In genomic region chr9:108569381-108570206, GRCm38 (mm10) we compare ENCODE assay signal across 7 mouse cellular contexts. TPM values are rescaled to one million over a fixed set of nuclear protein-coding genes. Genes with fewer than 3 reads are reported as not detected.
DNase-seq lines count a peak whose midpoint lies in the region; ATAC-seq and TF ChIP-seq lines count a peak whose summit lies in the region.

Dalrd3 (plus strand) TSS chr9:108569886.

- ATAC-seq in intestine, embryonic 14.5 days (replicated peaks; ENCODE audit: low FRiP score, low TSS enrichment, low read depth): peak; percentile 54
- ATAC-seq in midbrain, embryonic 12.5 days (ENCODE audit: low FRiP score, low read depth): peak; percentile 63

- DNase-seq in adrenal gland, adult 2 months: peak; percentile 95
- peak; percentile 97 for DNase-seq in embryo, embryonic 11 days
- DNase-seq in gastrocnemius, postnatal 25 days: peak; percentile 92
- DNase-seq in intestine, embryonic 14.5 days (ENCODE audit: low spot score): peak; percentile 92
- peak; percentile 95 for DNase-seq in left cerebral cortex, postnatal 4 days

- no peaks in the 10 kb centered on the region for H3K27me3 ChIP-seq in intestine, embryonic 14.5 days (replicated peaks; ENCODE audit: control insufficient read depth, insufficient read depth, low read length)
- no peaks in the 10 kb centered on the region for H3K27me3 ChIP-seq in midbrain, embryonic 12.5 days
- no peaks in the 10 kb centered on the region for H3K27me3 ChIP-seq in small intestine, adult 2 months (ENCODE audit: control insufficient read depth, insufficient read depth, low read length)

- peak within 1 kb of the TSS; percentile 54 for H3K9ac ChIP-seq in intestine, embryonic 14.5 days (ENCODE audit: low read length)
- H3K9ac ChIP-seq in midbrain, embryonic 12.5 days (replicated peaks): peak within 1 kb of the TSS; percentile 68

- TF ChIP-seq CTCF in small intestine, adult 2 months (IDR thresholded peaks at IDR 0.05; ENCODE audit: extremely low read depth, insufficient read length, insufficient replicate concordance, low read depth, low read length): no peak

- intact Hi-C loops in left cerebral cortex, postnatal 4 days (cut with DNase I): no loop called here

- 6% methylated on average over 42 of the region's 42 CpGs for WGBS in intestine, embryonic 14.5 days
- 7% methylated on average over 42 of the region's 42 CpGs for WGBS in midbrain, embryonic 12.5 days
- 2% methylated on average over 42 of the region's 42 CpGs for WGBS in small intestine, adult 2 months

- H3K9me3 ChIP-seq in intestine, embryonic 14.5 days (ENCODE audit: control insufficient read depth, low read length): no peaks in the 10 kb centered on the region
- no peaks in the 10 kb centered on the region for H3K9me3 ChIP-seq in midbrain, embryonic 12.5 days

- H3K4me1 ChIP-seq in intestine, embryonic 14.5 days (replicated peaks; ENCODE audit: control insufficient read depth, insufficient read depth, low read length): peaks cover 24% of the 10 kb centered on the region
- H3K4me1 ChIP-seq in midbrain, embryonic 12.5 days: peaks cover 54% of the 10 kb centered on the region
- peaks cover 14% of the 10 kb centered on the region for H3K4me1 ChIP-seq in small intestine, adult 2 months (ENCODE audit: control insufficient read depth, insufficient read depth, insufficient read length, low read length)

- H3K36me3 ChIP-seq in intestine, embryonic 14.5 days (ENCODE audit: control insufficient read depth, insufficient read depth, low read length): peaks cover 48% of the 10 kb centered on the region
- peaks cover 47% of the 10 kb centered on the region for H3K36me3 ChIP-seq in midbrain, embryonic 12.5 days
- H3K36me3 ChIP-seq in small intestine, adult 2 months (ENCODE audit: control insufficient read depth, insufficient read depth, low read length): peaks cover 20% of the 10 kb centered on the region

- no peak; the same call in 1 of the 2 replicates for TF ChIP-seq POLR2A in small intestine, adult 2 months (IDR thresholded peaks at IDR 0.05; ENCODE audit: low read depth, low read length)

- H3K27ac ChIP-seq in intestine, embryonic 14.5 days (ENCODE audit: low read depth): peak within 1 kb of the TSS; percentile 64
- H3K27ac ChIP-seq in midbrain, embryonic 12.5 days (replicated peaks): peak within 1 kb of the TSS; percentile 74
- peak within 1 kb of the TSS; percentile 83 for H3K27ac ChIP-seq in small intestine, adult 2 months (ENCODE audit: insufficient read depth, low read depth, low read length)

- peak within 1 kb of the TSS; percentile 63 for H3K4me3 ChIP-seq in intestine, embryonic 14.5 days (ENCODE audit: low read depth, low read length)
- H3K4me3 ChIP-seq in midbrain, embryonic 12.5 days: peak within 1 kb of the TSS; percentile 63
- H3K4me3 ChIP-seq in small intestine, adult 2 months (ENCODE audit: low read depth, low read length): peak within 1 kb of the TSS; percentile 92

- peak within 1 kb of the TSS; percentile 99 for H3K4me2 ChIP-seq in intestine, embryonic 14.5 days (ENCODE audit: low read length)
- H3K4me2 ChIP-seq in midbrain, embryonic 12.5 days (replicated peaks): peak within 1 kb of the TSS; percentile 99

RNA-seq across cellular contexts. Expression of gene Dalrd3, which starts in this region (rescaled TPM):
- 10 to 100 TPM; 67.2 to 70.7 TPM for total RNA-seq in adrenal gland, adult 2 months (2021)
- 325 and 372 TPM in 2 replicates for polyA plus RNA-seq in adrenal gland, adult 2 months (2012; rRNA removed)
- total RNA-seq in gastrocnemius, postnatal 25 days (2021): 10 to 100 TPM in 1 of 2 experiments, 1 to 10 TPM in 1; 7.6 to 10.4 TPM
- 127 and 146 TPM in 2 replicates for polyA plus RNA-seq in intestine, embryonic 14.5 days (2014; fragmentation: Nextera tagmentation; extraction: Ambion mirVana)
- 10 to 100 TPM; 78.2 to 86.6 TPM for total RNA-seq in left cerebral cortex, postnatal 4 days (2021)
- polyA plus RNA-seq in midbrain, embryonic 12.5 days (2016; fragmentation: Nextera tagmentation; extraction: Ambion mirVana): 251 and 260 TPM in 2 replicates
- polyA plus RNA-seq in small intestine, adult 2 months (2012; rRNA removed): 86.7 and 118 TPM in 2 replicates

Comparison
In these comparisons a context has a peak if more than half of its experiments do, and no peak if none do; other contexts are left out.
1. Peak in every context shown above with its lines: DNase-seq, ATAC-seq, H3K4me3 ChIP-seq and H3K27ac ChIP-seq.
2. RNA of gene Dalrd3 (total RNA-seq): 78.2 to 86.6 TPM in left cerebral cortex, postnatal 4 days and 67.2 to 70.7 TPM in adrenal gland, adult 2 months; 7.6 to 10.4 TPM in gastrocnemius, postnatal 25 days; every median in the first group is over 4 times any median in the second.